Mouse (Mus musculus): ENCODE results near the gene Tunar.

Gene Tunar

DNA sequence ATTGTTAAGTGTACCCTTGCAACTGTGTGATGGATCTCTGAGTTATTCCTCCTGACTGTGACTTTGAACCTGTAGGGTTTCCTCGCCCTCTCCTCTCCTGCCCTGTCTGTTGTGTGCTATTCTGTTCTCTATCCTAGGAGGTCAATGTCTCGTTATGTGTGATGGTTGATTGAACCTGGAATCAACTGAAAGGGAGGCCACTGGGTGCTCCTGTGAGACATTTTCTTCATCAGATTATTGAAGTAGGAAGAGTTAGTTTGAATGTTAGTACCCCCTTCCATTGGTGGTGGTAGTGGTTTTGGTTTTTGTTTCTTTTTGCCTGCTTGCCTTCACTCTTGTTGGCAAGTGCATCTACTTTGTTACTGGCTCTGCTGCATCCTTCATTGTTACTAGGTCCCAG, at the start of gene Tunar:
Gene Tunar, plus strand, starts transcription at position 301 of the 400 bp plus-strand sequence.
- no peak for ATAC-seq (ENCODE audit: low TSS enrichment)

DNA sequence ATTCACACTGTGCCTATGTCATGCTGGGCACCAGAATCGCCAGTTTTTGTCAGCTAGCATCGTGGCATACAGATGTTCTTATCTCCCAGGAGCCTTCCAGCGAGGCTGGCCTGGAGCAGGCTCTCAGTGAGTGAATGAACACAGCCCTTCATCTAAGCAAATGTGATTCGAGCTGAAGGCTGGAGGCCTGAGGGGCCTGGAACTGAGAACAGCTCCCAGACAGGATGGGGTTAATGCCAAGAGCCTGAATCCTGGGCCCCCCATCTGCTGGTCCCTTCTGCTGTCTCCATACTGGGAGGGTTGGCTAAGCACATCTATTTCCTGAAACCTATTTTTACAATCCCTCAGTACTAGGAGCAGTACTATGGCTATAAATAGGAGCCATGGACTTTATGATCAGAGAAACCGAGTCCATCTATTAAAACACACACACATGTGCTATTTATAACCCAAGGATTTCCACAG, 21.1 kb upstream of the Tunar start:
- peak; percentile 38; the same call in 1 of the 2 replicates for ATAC-seq (ENCODE audit: low TSS enrichment)

DNA sequence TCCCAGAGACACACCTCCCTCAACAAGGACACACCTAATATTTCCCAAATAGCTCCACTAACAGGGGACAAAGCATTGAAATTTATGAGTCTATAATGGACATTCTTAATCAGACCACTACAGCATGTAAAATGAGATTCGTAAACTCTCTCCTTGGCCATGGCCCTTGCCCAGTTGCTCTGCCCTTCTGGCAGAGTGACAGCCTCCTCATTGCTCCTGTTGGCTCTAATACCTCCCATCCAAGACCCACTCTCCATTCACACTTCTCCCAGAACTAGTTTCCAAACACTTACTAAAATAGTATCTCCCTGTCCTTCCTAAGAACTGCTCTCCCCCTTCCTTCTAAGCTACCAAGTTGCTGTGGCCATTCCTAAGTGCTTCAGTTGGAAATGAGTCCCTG, 19.3 kb upstream of the Tunar start:
- no peak for ATAC-seq (ENCODE audit: low TSS enrichment)

DNA sequence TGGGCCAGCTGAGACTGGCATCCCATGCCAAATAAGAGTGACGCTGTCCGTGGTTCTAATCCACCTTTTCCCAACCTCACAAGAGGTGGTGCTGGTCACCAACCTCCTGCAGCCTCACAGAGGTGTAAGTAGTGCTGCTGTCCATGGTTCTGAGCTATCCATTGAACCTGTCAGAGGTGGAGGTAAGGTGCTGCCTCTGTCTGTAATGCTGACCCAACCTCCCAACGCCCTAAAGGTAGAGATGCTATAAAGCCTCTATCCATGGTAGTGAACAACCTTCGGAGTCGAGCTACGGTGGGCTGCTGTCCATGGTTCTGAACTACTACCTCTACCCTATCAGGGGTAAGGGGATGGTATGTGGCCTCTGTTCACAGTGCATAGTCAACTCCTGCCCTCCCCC, 11.5 kb upstream of the Tunar start:
- ATAC-seq (ENCODE audit: low TSS enrichment) = no peak

DNA sequence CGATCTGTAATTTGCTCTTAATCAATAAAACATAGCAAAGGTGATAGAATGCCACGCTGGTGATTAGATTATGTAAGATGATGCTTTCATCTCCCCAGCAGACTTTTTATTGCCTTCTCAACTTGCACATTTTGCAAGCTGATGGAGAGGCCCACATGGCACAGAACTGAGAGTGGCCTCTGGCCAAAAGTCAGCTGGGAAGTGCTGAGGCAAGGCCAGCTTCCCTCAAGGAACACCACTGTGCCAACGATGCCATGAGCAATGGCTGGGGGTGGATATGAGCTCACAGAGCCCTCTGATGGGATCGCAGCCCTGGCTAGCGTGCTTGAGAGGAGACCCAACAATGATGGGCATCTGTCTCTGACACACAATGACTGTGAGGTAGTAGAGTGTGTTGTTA, 6.6 kb upstream of the Tunar start:
- ATAC-seq (ENCODE audit: low TSS enrichment) = no peak

DNA sequence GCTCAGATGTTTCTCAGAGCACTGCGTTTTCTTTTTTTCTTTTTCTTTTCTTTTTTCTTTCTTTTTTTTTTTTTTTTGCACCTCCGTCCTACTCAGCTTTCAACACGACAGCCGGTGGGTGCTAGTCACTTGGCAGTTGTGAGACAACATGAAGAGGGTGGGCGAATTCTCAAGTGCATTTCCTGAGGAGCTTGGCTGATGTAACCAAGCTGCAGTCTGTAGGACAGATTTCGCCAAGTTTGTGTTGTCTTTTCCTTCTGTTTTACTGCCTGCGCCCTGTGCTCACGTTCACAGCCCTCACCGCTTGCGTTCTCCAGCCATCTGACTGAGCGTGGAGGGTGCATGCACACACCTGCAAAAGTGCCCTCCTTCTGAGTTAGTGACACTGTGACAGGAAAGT, 5.3 kb upstream of the Tunar start:
- ATAC-seq (ENCODE audit: low TSS enrichment) = peak; percentile 96

DNA sequence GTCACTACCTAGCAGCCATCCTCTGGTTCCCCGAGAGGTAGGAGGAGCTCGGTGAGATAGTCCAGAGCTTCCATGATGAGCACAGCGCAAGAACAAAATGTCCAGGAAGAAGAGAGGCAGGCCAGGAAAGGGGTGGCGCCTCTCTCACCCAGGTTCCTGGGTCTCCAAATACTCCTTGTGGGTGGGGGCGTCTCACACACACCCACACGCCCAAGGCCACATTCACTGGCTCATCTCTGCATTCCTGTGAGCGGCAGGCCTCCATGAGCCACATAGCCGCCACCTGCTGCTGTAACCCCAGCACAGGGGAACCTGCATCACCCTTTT, 2.4 kb downstream of the Tunar start:
- no peak for ATAC-seq (ENCODE audit: low TSS enrichment)

DNA sequence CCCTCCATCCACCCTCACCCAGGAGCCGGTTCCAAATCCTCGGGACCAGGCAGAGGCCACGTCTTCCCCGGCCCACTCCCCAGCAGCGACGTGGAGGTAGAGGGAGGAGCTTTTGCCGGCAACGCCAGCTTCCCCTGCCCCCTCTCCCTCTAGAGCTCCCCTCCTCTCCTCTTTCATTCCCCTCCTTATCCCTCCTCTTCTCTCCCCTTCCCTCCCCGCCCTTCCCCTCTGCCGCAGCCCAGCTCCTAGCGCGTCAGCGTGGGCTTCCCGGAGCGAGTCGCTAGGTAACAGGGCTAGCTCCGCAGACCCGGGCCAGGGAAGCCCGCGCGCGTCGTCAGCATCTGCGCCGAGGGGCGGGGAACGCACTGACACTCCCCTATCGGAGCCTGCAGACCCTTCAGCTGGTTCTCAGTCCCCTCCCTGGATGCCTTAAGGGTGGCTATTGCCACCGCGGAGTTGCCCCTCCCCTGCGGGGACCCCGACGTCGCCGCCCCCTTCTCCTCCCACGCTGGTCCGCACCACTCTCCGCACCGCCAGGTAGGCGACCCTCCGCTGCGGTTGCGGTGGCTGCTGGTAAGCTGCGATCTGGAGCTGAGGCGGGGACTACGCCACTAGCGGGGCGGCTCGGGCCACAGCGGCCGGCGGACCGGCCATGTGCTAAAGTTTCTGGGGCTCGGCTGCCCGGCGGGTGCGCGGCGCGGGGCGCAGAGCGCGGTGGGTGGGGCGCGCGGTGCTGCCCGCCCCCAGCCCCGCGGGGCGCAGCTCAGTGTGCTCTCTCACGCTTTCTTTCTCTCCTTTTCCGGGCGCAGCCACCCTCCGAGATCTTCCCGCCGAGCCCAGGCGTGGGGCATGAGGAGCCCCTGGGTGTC, 3.0 kb downstream of the Tunar start:
- peak; percentile 72 for ATAC-seq (ENCODE audit: low TSS enrichment)

DNA sequence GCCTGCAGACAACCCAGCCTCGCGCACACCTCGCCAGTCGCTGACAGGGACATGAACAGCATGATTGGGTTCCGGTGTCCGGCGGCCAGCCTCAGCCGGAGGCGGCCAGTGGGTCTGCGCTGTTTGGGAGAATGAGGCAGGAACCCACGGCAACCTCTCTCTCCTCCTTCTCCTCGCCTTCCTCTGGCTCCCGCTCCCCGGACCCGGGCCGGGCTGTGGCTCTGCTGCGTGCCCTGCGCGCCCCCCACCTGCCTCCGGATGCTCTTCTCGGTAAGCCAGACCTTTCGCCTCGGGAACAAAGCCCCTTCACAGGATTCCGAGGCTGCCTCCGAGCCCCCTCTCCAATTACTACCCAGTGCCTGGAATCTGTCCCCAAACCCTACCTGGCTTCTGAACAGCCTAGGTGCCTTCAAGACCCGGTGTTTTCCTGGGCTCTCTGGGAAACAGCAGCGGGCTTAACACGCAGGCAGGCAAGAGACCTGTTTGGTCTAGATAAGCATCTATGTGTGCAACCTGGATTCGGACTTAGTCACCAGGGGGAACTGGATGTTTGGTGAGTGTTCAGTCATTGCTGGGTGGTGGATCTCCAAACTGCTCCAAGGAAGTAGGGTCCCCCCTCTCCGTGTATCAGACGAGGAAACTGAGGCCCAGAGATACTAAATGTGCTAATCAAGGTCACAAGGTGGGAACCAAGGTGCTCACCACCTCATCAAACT, 3.8 kb downstream of the Tunar start:
- 0 out of 2 replicates have a peak, but pooled peaks have one; percentile 2 for ATAC-seq (ENCODE audit: low TSS enrichment)

DNA sequence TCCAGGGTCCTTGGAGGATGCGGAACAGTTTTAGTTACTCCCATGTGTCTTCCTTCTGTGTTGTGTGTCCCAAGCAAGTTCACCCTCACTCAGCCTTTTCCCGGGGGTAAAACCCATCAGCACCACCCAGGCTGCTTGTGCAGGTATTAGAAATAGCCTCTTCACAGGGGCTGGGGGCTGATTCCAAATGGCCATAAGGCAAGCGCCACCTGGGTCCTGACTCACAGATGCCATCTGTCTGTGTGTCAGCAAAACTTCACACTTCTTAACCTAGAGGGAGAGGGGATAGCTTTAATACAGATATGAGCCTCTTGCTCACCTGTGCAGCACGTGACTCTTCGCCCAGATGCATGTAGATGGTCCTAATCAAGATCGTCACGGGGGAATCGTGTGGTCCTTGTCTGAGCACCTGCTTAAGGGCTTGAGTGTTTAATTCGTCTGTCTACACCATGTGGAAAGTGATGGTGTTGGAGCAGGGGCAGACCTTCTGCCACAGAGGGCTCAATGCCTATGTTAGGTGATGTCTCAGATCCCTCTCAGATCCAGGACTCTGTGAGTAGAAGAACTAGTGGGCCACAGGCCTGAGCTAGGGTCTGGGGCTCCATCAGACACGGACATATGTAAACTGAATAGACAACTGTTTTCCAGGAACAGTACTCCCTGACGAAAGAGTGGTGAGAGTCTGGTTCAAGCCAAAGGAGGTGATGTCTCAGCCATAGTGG, 4.7 kb downstream of the Tunar start:
- no peak for ATAC-seq (ENCODE audit: low TSS enrichment)

DNA sequence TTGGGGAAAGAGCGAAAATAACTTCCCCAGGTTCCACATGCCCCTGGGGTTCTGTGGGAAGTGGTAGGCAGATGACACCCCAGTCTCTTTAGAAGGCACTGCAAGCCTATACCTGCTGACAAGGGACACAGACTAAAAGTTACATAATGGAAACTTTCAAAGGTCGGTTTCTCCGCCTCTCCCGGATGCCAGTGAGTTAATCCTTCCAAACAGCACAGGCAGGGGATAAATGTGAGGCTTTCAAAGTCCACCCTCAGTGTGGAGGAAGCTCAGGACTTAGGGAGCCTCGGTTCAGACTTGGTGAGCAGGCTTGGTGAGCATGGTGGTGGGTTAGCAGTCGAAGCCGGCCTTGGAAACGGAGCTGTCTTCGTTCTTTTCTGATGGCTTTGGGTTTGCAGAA, 7.9 kb downstream of the Tunar start:
- no peak for ATAC-seq (ENCODE audit: low TSS enrichment)

DNA sequence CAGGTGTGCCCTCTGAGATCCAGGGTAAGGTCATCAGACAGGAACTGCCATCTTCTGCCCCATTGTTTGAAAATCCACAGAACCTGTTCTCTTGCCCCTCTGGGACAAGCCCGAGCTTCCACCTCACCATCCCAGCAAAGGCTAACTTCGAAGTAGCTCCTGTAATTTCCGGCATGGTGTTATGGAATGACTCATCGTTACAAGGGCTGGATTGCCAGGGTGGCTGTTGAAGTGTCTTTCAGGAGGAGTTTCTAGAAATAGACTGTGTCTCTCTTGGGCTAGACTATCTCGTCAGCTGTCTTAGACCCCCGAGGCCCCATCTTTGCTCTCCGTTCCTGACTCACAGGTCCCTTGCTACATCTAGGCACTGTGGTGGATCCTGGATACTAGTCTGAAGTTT, 10.8 kb downstream of the Tunar start:
- ATAC-seq (ENCODE audit: low TSS enrichment) = peak; percentile 70; the same call in 1 of the 2 replicates

DNA sequence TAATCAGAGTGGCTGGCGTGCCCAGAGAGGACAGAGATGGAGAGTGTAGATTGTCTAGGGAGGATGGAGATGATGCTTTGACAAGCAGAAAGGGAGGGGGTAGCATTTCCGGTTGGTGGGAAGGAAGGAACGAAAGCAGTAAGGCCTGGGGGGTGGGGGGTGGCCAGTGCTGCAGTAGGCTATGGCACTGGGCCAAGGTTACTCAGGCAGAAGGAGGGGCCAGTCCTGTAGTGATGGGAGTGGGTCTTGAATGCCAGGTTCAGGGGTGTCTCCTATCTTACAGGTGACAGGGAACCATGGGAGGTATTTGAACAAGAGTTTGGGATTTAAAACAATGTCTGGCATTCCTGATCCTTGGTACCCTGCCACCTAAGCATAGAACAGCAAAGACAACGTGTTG, 13.2 kb downstream of the Tunar start:
- ATAC-seq (ENCODE audit: low TSS enrichment) = no peak

DNA sequence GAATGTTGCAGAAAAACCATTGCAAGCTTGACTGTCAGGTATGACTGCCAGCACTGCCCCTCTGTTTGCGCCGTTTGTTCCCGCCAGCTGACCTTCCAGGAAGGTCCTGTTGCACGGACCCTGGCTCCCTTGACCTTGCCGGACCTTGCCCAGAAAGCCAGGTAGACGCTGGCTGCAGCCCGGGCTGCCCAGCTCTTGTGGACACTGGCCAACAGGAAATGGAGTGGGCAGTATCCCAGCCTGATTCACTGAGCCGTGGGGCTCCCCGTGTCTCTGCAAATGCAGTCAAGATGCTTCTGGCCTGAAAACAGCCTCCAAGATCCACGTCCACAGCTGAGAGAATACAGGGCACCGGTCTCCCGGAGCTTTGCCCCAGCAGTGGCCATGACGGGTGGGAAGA, 13.6 kb downstream of the Tunar start:
- no peak for ATAC-seq (ENCODE audit: low TSS enrichment)

DNA sequence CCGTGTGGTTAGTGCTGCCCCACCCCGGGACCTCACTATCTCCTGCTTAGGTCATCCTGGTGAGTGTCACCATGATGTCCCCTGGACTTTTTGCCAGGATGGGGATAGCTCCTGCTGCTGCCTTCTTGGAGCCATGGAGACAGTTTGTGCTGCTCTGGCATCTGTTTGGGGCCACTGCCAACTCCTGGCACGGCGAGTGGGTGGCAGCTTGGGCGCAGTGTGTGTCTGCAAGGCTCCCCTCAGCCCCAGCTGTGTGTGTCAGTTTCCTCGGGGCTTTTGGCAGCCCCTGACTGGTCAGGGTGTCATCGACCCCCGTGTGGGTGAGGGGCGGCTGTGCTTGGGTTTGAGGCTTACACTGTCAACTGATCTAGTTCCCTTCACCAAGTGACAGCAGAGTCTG, 20.6 kb downstream of the Tunar start:
- ATAC-seq (ENCODE audit: low TSS enrichment) = peak; percentile 95

DNA sequence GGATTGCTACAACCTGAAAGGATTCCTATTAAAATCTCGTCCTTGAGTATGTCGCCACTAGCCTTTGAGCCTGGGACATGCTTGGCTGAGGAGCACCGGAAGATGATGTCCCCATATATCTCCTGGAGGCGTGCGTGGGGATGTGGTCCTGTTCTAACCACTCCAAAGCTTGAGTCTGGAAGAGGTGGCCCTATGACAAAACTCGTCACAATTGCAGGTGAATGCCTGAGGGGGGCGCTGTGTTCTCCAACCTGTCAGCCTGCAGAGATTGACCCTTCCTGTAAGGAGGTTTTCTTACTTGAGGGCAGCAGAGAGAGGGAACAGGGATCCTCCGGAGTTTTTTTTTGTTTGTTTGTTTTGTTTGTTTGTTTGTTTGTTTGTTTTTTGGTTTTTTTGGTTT, 21.1 kb downstream of the Tunar start:
- ATAC-seq (ENCODE audit: low TSS enrichment) = peak; percentile 17; the same call in 1 of the 2 replicates

DNA sequence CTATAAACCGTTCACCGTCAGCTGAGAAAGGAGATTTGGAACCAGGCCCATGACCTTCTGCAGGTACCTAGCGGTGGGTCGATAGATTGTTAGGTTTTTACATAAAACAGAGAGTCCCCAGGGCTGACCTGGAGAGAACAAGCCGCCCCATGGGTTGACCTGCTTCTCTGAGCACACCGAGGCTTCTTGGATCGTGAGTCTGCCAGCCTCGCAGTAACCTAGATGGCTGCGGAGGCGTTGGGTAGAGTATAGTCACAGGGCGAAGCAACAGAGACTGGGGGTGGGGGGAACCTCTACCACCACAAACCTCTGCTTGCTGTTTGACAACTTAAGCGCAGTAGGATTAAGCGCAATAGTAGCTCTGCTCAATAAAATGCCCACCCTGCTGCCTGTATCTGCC, 23.1 kb downstream of the Tunar start:
- no peak for ATAC-seq (ENCODE audit: low TSS enrichment)

DNA sequence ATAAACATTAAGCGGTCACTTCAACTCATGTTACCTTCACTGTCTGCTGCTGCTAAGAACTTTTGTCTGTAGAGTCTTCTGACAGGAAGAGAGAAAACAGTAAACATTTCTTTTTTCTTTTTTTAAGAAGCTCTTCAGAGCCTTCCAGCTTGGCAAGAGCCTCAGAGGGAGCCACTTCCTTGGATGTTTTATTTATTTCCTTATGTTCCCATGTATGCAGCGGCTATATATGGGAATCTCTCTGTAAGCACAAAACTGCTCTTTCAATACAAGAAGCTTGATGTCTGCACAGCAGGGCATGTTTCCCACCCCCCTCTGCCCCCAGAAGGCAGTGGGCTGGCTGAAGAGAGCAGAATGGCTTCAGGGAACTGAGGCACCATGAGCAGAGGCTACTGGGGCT, 30.0 kb downstream of the Tunar start:
- no peak for ATAC-seq (ENCODE audit: low TSS enrichment)

DNA sequence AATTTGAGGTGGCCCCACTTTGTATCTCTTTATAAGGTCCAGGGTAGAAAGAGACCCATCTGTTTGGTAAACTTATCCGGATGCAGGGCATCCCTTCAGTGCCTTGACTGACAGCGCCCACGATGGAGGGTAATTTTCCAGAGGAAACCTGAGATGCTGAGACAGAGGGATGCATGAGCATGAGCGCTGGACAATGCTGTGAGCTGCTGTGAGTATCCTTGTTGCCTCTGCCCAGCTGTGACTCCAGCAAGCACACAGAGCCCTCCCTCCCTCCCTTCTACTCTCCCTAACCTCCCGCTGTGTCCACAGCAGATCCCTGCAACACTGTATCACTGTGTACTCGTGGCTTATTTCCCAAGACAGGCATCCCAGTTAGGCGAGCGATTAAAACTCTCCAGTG, 40.9 kb downstream of the Tunar start:
- ATAC-seq (ENCODE audit: low TSS enrichment) = no peak

DNA sequence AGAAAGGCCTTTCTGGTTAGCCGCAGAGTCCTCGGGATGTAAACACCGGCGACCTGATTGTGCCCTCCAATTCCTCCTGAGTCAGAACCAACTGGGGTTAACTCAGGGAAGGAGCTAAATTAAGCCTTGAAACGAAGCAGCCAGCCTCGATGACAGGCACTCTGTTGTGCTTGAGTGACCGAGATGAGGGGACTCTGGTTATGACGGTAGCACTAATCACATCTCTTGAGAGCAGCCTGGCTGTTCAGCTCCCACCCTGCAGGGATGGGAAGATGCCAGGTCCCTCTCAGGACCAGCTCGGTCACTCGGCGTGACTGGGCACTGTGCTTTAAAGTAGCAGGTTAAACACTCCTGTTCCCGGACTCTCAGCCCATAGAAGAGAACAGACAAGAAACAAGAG, 43.3 kb downstream of the Tunar start:
- no peak for ATAC-seq (ENCODE audit: low TSS enrichment)

DNA sequence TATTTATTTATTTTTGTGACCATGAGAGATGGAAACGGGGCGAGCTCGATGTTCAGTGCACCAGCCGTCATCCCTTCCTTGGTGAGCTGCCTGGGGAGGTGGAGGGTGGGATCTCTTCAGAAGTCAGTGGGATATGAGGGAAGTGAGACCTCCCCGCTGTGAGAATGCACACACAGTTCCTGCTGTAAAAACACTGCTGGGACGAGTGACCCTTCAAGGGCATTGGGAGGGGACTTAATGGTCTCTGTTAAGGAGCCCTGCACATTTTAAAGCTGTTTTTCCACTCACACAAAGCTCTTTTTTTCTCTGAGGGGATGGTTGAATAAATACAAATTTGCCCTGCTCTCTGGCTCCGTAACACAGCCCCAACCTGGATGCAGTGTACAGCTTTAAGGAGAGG, 49.1 kb downstream of the Tunar start:
- no peak for ATAC-seq (ENCODE audit: low TSS enrichment)

DNA sequence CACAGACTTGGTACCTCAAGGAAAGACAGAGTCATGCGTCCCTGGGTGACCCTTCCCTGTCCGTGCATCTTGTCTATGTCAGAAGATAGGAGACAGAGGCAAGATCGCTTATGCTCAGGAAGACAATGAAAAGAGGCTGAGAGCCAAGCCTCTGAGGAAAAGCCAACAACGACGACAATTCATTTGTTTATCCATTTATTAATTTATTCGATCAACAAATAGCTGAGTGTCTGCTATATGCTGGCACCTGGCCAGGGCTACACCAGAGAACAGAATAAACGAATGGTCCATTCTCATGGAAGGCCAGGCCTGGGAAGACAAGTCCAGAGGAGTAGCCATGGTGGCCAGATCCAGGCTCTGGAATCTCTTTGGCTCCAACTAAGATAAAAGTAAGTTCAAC, 61.0 kb downstream of the Tunar start:
- ATAC-seq (ENCODE audit: low TSS enrichment) = no peak

DNA sequence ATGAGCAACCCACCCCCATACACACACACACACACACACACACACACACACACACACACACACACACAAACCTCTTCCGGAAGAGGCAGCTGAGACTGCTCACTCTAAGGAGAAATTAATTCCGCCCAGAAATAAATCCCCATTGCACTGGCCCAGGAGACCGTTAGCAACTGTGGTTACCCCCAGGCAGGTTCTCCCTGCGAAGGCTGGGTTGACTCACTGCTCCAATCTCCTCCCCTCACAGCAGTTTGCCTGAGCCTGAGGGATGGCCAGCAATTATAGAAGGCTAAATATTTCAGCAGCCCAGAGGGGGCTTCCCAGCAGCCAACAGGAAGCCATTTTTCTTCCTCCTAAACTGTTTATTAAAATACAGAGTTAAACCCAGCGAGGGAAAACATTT, 64.5 kb downstream of the Tunar start:
- ATAC-seq (ENCODE audit: low TSS enrichment) = no peak

Data from frontal cortex, adult (tissue).